Mouse (Mus musculus): ENCODE measurements at regions not wholly inside any gene's neighbourhood (a gene's known extent, or its start where the extent isn't known, plus 50 kb on each side); places are given as distances from the start of the nearest gene placed in this dataset.

DNA sequence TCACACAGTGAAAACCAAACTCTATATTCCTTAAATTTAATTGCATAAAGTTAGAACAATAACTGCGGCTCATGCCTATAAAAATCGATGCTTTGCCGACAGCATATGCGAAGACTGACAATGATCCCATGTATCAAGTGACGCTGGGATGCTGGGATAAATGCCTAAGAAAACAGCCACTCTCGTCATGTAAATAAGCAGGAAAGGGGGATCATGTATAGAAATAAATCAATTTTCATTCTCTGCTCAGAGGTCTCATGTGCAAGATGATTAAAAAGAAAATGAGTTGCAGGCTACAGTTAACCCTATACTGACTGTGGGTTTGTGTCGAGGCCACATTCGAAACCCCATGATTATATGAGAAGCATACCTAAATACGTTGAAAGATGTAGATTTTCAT lies 411.2 kb downstream of the Rnd3 start:
- H3K4me2 ChIP-seq (replicated peaks; ENCODE audit: low read depth, low read length, severe bottlenecking), result no peak overlapping the region
- H3K4me1 ChIP-seq (ENCODE audit: control insufficient read depth, insufficient read depth, low read length), result peaks cover 3% of the 10 kb centered on the region; the same call in 1 of the 2 replicates
- no peak overlapping the region for H3K27ac ChIP-seq (replicated peaks; ENCODE audit: low read depth, low read length)
- H3K36me3 ChIP-seq (ENCODE audit: control insufficient read depth, insufficient read depth, low read length), result no peaks in the 10 kb centered on the region
- 48% methylated on average over 9 of the region's 9 CpGs for WGBS
- DNase-seq (ENCODE audit: low spot score) (no peak), ATAC-seq (ENCODE audit: low FRiP score, low read depth) (no peak)
- H3K9me3 ChIP-seq (ENCODE audit: control insufficient read depth, low read length), result no peaks in the 10 kb centered on the region
- no peak overlapping the region for H3K4me3 ChIP-seq (replicated peaks; ENCODE audit: low read length)
- H3K9ac ChIP-seq (ENCODE audit: low read depth, low read length, severe bottlenecking), result no peak overlapping the region
- no peaks in the 10 kb centered on the region for H3K27me3 ChIP-seq (ENCODE audit: control insufficient read depth, insufficient read depth, low read length)
- TF ChIP-seq POLR2A (IDR thresholded peaks at IDR 0.05; ENCODE audit: borderline replicate concordance, extremely low read depth, insufficient read depth, insufficient read length), result no peak

DNA sequence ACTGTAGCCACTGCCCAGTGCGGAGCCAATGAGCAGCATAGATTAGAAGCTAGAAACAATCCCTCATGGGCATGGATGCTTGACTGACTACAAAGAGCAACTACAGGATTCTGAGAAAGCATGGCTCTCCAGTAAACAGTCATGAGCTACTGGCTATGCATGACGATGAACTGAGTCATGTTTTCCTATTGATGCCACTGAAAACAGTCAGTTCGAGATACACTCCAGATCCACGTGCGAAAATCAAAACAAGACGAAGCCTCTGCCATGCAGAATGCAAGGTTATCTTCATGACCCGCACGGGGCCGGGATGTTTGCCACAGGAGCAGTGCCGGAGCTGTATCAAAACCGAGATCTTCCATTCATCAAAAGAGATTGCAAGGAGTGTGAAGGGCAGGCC lies 413.9 kb downstream of the Rnd3 start:
- Histone ChIP-seq H3K4me3 (replicated peaks; ENCODE audit: low read length) (no peak overlapping the region), H3K4me2 (replicated peaks; ENCODE audit: low read depth, low read length, severe bottlenecking) (no peak overlapping the region), H3K9me3 (ENCODE audit: control insufficient read depth, low read length) (no peaks in the 10 kb centered on the region), H3K4me1 (ENCODE audit: control insufficient read depth, insufficient read depth, low read length) (peaks cover 3% of the 10 kb centered on the region; the same call in 1 of the 2 replicates), H3K27me3 (ENCODE audit: control insufficient read depth, insufficient read depth, low read length) (no peaks in the 10 kb centered on the region), H3K27ac (replicated peaks; ENCODE audit: low read depth, low read length) (no peak overlapping the region), H3K9ac (ENCODE audit: low read depth, low read length, severe bottlenecking) (no peak overlapping the region), H3K36me3 (ENCODE audit: control insufficient read depth, insufficient read depth, low read length) (no peaks in the 10 kb centered on the region)
- 91% methylated on average over 11 of the region's 11 CpGs for WGBS
- ATAC-seq (ENCODE audit: low FRiP score, low read depth), result no peak
- TF ChIP-seq POLR2A (IDR thresholded peaks at IDR 0.05; ENCODE audit: borderline replicate concordance, extremely low read depth, insufficient read depth, insufficient read length), result no peak
- no peak for DNase-seq (ENCODE audit: low spot score)

DNA sequence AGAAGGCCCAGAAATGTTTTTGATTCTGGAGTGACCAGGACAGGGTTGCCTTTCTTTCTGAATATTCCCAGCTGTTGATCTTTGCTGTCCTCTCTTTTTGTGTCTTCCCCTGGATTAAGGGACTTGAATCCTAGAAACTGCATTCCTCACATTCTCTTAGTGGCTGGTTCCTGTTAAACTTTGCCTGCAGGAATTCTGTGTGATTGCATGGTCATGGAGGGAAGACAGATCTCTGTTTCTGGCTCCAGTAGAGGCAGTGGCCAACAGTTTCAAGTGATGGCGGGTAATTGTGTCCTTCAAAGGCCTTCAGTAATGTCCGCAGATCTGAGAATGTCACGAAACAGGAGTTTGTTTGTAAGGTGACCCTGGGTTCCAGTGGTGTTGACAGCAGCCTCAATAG lies 410.1 kb upstream of the Mmadhc start:
- H3K4me1 ChIP-seq (ENCODE audit: control insufficient read depth, insufficient read depth, low read length), result peaks cover 4% of the 10 kb centered on the region; the same call in 1 of the 2 replicates
- H3K36me3 ChIP-seq (ENCODE audit: control insufficient read depth, insufficient read depth, low read length), result no peaks in the 10 kb centered on the region
- no peak overlapping the region for H3K4me3 ChIP-seq (replicated peaks; ENCODE audit: low read length)
- no peaks in the 10 kb centered on the region for H3K9me3 ChIP-seq (ENCODE audit: control insufficient read depth, low read length)
- H3K9ac ChIP-seq (ENCODE audit: low read depth, low read length, severe bottlenecking), result no peak overlapping the region
- H3K27me3 ChIP-seq (ENCODE audit: control insufficient read depth, insufficient read depth, low read length), result no peaks in the 10 kb centered on the region
- no peak for TF ChIP-seq POLR2A (IDR thresholded peaks at IDR 0.05; ENCODE audit: borderline replicate concordance, extremely low read depth, insufficient read depth, insufficient read length)
- WGBS, result 43% methylated on average over 3 of the region's 3 CpGs
- H3K27ac ChIP-seq (replicated peaks; ENCODE audit: low read depth, low read length), result no peak overlapping the region
- DNase-seq (ENCODE audit: low spot score) (no peak), ATAC-seq (ENCODE audit: low FRiP score, low read depth) (peak; percentile 63)
- no peak overlapping the region for H3K4me2 ChIP-seq (replicated peaks; ENCODE audit: low read depth, low read length, severe bottlenecking)

DNA sequence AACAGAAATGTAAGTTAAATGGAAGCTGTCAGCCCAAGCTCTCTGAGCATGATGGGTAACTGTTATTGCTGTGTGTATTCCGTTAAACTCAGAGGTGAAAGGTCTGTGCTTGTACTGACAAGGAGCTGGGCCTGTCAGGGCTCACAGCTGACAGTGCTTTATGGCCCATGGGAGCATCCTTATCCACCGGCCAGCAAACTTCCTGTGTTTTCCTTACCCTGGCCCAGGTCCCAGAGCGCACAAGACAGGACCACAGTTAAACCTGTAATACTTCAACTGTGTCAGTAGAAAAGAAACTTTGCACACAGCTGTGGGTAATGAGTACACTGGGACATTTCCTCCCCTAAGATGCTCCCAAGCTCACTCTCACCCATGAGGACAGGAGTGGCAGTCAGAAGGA lies 407.7 kb upstream of the Mmadhc start:
- H3K9me3 ChIP-seq (ENCODE audit: control insufficient read depth, low read length), result no peaks in the 10 kb centered on the region
- DNase-seq (ENCODE audit: low spot score), result no peak

DNA sequence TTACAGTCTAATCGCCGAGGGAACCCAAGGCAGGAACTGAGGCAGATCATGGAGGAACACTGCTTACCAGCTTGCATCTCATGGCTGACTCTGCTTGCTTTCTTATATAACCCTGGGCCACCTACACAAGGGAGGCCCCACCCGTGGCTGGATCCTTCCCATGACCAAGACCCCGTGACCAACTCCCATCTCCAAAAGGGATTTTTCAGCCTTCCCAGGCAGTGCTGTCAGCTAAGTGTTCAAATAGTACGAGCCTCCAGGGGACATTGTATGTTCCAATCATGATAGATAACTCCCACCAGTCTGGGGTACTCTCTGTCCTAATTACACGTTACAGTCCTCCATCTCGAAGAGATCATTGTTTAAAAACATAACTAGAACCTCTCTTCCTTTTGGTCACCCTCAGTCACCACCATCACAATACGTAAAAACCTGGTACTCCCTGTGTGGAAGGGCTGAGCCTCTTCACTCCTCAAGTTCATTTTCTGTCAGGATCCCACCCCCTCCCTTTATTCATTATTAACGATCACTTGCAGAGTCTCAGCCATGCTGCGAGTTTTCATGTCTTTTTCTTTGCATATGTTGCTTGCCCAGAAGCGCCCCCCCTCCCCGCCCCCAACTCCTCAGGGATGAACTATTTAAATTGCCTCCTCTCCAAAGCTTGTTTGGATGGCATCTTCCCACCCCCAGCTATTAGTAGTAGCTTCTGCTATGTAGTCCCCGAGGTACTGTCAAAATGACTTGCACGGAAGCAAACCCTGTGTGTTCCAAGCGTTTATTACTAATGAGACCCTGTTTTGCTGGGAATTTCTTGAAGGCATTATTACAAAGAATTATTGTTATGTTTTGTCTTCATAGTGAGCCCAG lies 406.2 kb upstream of the Mmadhc start:
- no peaks in the 10 kb centered on the region for H3K9me3 ChIP-seq (ENCODE audit: control insufficient read depth, low read length)
- no peaks in the 10 kb centered on the region for H3K27me3 ChIP-seq (ENCODE audit: control insufficient read depth, insufficient read depth, low read length)
- H3K9ac ChIP-seq (ENCODE audit: low read depth, low read length, severe bottlenecking), result no peak overlapping the region
- no peak overlapping the region for H3K4me2 ChIP-seq (replicated peaks; ENCODE audit: low read depth, low read length, severe bottlenecking)
- H3K36me3 ChIP-seq (ENCODE audit: control insufficient read depth, insufficient read depth, low read length), result no peaks in the 10 kb centered on the region
- ATAC-seq (ENCODE audit: low FRiP score, low read depth) (no peak), DNase-seq (ENCODE audit: low spot score) (no peak)
- WGBS, result 65% methylated on average over 15 of the region's 15 CpGs
- H3K4me1 ChIP-seq (ENCODE audit: control insufficient read depth, insufficient read depth, low read length), result peaks cover 15% of the 10 kb centered on the region
- TF ChIP-seq POLR2A (IDR thresholded peaks at IDR 0.05; ENCODE audit: borderline replicate concordance, extremely low read depth, insufficient read depth, insufficient read length), result no peak
- no peak overlapping the region for H3K27ac ChIP-seq (replicated peaks; ENCODE audit: low read depth, low read length)
- H3K4me3 ChIP-seq (replicated peaks; ENCODE audit: low read length), result no peak overlapping the region

More for the DNA sequence above, 407.7 kb upstream of the Mmadhc start:
- Histone ChIP-seq H3K27me3 (ENCODE audit: control insufficient read depth, insufficient read depth, low read length) (no peaks in the 10 kb centered on the region), H3K4me3 (replicated peaks; ENCODE audit: low read length) (no peak overlapping the region), H3K4me2 (replicated peaks; ENCODE audit: low read depth, low read length, severe bottlenecking) (no peak overlapping the region), H3K4me1 (ENCODE audit: control insufficient read depth, insufficient read depth, low read length) (peaks cover 5% of the 10 kb centered on the region), H3K27ac (replicated peaks; ENCODE audit: low read depth, low read length) (0 out of 2 replicates have a peak overlapping the region, but pooled peaks have one; percentile 3), H3K9ac (ENCODE audit: low read depth, low read length, severe bottlenecking) (no peak overlapping the region), H3K36me3 (ENCODE audit: control insufficient read depth, insufficient read depth, low read length) (no peaks in the 10 kb centered on the region)
- ATAC-seq (ENCODE audit: low FRiP score, low read depth), result no peak
- TF ChIP-seq POLR2A (IDR thresholded peaks at IDR 0.05; ENCODE audit: borderline replicate concordance, extremely low read depth, insufficient read depth, insufficient read length), result no peak
- 45% methylated on average over 3 of the region's 3 CpGs for WGBS
